Mouse (Mus musculus) midbrain, embryonic 11.5 days (tissue): Measurements from ENCODE around the gene Rpn2. TPM values are rescaled to one million over a fixed set of nuclear protein-coding genes. Genes with fewer than 3 reads are reported as not detected.

Experiments used
- ATAC-seq: fragments of 200-750 bp; cut with Nextera tagmentation; 2 replicates; pipeline ENCODE4 v1.8.0; 2017; ENCODE audit warnings: moderate TSS enrichment, moderate library complexity; ENCODE audit not compliant: low FRiP score
- DNase-seq: peaks from one replicate; pipeline ENCODE4 v3.0.0; 2015; ENCODE audit warnings: low spot score; ENCODE audit errors: missing footprints
- H3K27ac ChIP-seq: fragments of 300-500 bp; sonication (generic); 2 replicates; pipeline ENCODE4 v1.5.1; 2014; ENCODE audit warnings: low read depth, low read length
- H3K27me3 ChIP-seq: fragments of 300-500 bp; sonication (generic); 2 replicates; pipeline ENCODE4 v1.6.1; 2014; ENCODE audit warnings: mild to moderate bottlenecking, low read length, moderate library complexity, mixed read lengths; ENCODE audit not compliant: control insufficient read depth, insufficient read depth
- H3K36me3 ChIP-seq: fragments of 300-500 bp; sonication (generic); 2 replicates; pipeline ENCODE4 v1.6.1; 2014; ENCODE audit warnings: mild to moderate bottlenecking, low read length, moderate library complexity, mixed read lengths; ENCODE audit not compliant: control insufficient read depth, insufficient read depth
- H3K4me1 ChIP-seq: fragments of 300-500 bp; sonication (generic); 2 replicates; pipeline ENCODE4 v1.6.1; 2014; ENCODE audit warnings: low read length; ENCODE audit not compliant: control insufficient read depth, insufficient read depth
- H3K4me2 ChIP-seq: fragments of 300-500 bp; sonication (generic); 2 replicates; pipeline ENCODE4 v1.6.1; 2014; ENCODE audit warnings: mild to moderate bottlenecking, moderate library complexity
- H3K4me3 ChIP-seq: fragments of 300-500 bp; sonication (generic); 2 replicates; pipeline ENCODE4 v1.5.1; 2014; ENCODE audit warnings: low read depth, low read length
- H3K9ac ChIP-seq: fragments of 300-500 bp; sonication (generic); 2 replicates; pipeline ENCODE4 v1.6.1; 2014; ENCODE audit warnings: low read length
- H3K9me3 ChIP-seq: fragments of 300-500 bp; sonication (generic); 2 replicates; pipeline ENCODE4 v1.6.1; 2016; ENCODE audit warnings: low read length; ENCODE audit not compliant: control insufficient read depth
- WGBS: fragments of 180-500 bp; shearing (Covaris S2); extraction: QIAGEN DNeasy Blood & Tissue Kit; methylation state at CpG from one replicate; pipeline ENCODE4 v1.1.7; 2014; 5-methylcytosine and 5-hydroxymethylcytosine counted together
- polyA plus RNA-seq: library from polyadenylated mRNA; unstranded; fragments of >200 nt; fragmentation: Nextera tagmentation; extraction: Ambion mirVana; gene quantifications from 2 replicates; pipeline ENCODE4 v1.2.1, GENCODE M21; 2014

The Rpn2 gene
- polyA plus RNA-seq, 1 experiment from 2014 or later: 237 TPM

GRCm38 (mm10) chr2:157316358-157316933 lies 37.6 kb downstream of the Rpn2 start:
- no peak for DNase-seq
- Histone ChIP-seq H3K4me1 (no peaks in the 10 kb centered on the region), H3K36me3 (peaks cover 46% of the 10 kb centered on the region), H3K4me3 (no peak overlapping the region), H3K4me2 (no peak overlapping the region), H3K27me3 (no peaks in the 10 kb centered on the region), H3K9me3 (no peaks in the 10 kb centered on the region), H3K27ac (no peak overlapping the region), H3K9ac (no peak overlapping the region)
- WGBS: 89% methylated on average over 14 of the region's 14 CpGs
- no peak for ATAC-seq

DNA sequence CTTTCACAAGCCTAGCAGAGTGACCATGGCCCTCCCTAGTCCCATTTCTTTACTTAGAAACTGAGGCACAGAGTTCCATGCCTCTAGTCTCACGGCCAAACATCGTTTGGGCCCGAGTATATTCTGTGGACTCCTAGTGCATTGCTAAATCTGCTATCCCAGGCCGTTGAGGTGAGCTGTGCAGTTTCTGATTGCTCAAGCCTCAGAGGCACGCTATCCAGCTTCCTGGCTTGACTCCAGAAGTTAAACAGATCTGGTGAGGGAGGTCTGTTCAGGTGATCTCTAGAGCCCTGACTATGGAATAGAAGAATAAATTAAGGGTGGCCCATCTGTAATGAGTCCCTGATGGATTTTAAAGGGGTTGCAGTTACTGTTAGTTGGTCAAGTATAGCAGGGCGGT lies 38.4 kb downstream of the Rpn2 start:
- ATAC-seq: no peak
- Histone ChIP-seq H3K9ac (no peak overlapping the region), H3K9me3 (no peaks in the 10 kb centered on the region), H3K4me3 (no peak overlapping the region), H3K4me1 (no peaks in the 10 kb centered on the region), H3K36me3 (peaks cover 50% of the 10 kb centered on the region), H3K4me2 (no peak overlapping the region), H3K27me3 (no peaks in the 10 kb centered on the region), H3K27ac (no peak overlapping the region)
- DNase-seq: no peak
- 96% methylated on average over 6 of the region's 6 CpGs for WGBS

- DNase-seq (no peak), ATAC-seq (no peak)
- no peak overlapping the region for H3K4me2 ChIP-seq
- no peaks in the 10 kb centered on the region for H3K27me3 ChIP-seq
- no peak overlapping the region for H3K9ac ChIP-seq
- H3K4me1 ChIP-seq: no peaks in the 10 kb centered on the region
- peaks cover 41% of the 10 kb centered on the region for H3K36me3 ChIP-seq
- no peak overlapping the region for H3K27ac ChIP-seq
- WGBS: 87% methylated on average over 8 of the region's 8 CpGs
- H3K9me3 ChIP-seq: no peaks in the 10 kb centered on the region
- H3K4me3 ChIP-seq: no peak overlapping the region
These were observed 41.3 kb downstream of the Rpn2 start for GRCm38 (mm10) chr2:157320135-157320534.

DNA sequence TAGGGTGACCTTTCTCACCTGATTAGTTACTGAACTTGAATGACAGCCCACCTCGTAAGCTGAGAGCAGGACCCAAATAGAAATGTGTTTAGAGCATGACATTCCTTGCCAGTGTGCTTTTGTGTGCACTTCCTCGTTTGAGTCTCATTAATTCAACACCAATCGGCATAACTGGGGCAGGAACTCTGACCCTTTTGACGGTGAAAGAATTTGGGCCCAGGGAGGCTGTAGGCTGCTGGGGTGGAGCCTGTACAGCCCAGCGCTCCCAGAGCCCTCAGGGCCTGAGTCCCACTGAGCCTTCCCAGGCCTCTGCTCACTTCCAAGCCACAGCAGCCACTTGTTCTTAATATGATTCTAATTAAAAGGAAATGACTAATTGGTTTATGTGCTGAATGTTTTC lies 42.1 kb downstream of the Rpn2 start:
- ATAC-seq (no peak), DNase-seq (no peak)
- Histone ChIP-seq H3K9ac (no peak overlapping the region), H3K27ac (no peak overlapping the region), H3K27me3 (no peaks in the 10 kb centered on the region), H3K4me2 (no peak overlapping the region), H3K4me3 (no peak overlapping the region), H3K4me1 (no peaks in the 10 kb centered on the region), H3K9me3 (no peaks in the 10 kb centered on the region), H3K36me3 (peaks cover 36% of the 10 kb centered on the region)
- 59% methylated on average over 5 of the region's 5 CpGs for WGBS

DNA sequence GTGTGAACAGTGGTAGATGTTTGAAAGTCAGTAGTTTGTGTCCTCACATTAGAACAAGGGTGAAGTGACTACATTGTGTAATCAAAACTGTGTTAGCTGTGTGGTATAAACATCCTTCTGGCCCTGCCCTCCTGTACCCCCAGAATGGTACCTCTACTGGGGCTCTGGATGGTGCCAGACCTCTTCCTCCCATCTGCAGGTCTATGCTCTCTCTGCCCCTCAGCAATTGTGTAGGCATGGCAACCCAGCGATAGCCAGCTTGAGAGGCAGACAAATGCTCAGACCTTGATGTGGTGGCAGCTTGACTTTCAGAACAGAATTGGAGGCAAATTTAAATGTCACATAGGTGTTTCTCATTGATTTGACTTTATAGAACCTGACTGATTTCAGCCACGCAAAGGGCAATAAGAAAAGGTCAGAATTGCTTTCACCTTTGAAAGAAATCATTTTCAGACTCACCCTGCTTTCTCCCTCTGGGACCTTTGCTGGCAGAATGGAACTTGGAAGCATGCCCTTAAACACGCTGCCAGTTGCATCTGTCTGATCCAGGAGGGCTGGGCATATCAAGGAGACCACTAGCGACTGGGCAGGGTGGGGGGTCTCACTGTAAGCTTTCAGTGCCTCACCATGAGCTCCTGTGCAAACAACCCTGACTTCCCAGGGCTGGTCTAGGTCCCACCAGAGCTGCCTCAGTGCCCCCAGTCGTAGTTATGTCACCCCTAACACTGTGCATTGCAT lies 43.4 kb downstream of the Rpn2 start:
- DNase-seq (no peak), ATAC-seq (no peak)
- WGBS: 94% methylated on average over 5 of the region's 5 CpGs
- no peak overlapping the region for H3K4me2 ChIP-seq
- no peaks in the 10 kb centered on the region; the same call in 1 of the 2 replicates for H3K4me1 ChIP-seq
- no peak overlapping the region for H3K9ac ChIP-seq
- H3K4me3 ChIP-seq: no peak overlapping the region
- H3K27ac ChIP-seq: no peak overlapping the region
- H3K27me3 ChIP-seq: no peaks in the 10 kb centered on the region
- H3K9me3 ChIP-seq: no peaks in the 10 kb centered on the region
- H3K36me3 ChIP-seq: peaks cover 36% of the 10 kb centered on the region

DNA sequence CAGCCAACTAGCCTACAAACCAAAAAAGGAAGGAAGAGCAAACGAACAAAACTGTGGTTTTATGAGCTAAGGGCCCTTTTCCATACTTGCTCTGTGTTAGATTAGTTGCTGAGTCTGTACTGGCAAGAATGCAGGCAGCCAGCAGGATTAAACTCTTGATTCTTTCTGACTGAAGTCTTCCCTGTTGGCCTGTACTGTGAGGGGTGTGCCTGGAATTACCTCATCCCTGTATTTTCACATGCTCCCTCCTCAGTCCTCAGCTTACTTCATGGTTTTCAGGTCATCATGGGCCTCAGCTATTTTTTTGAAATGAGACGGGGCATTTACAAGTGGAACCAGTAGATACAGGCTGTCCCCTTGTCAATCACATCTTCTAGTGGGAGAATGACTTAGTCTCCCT lies 46.4 kb downstream of the Rpn2 start:
- no peak overlapping the region for H3K4me3 ChIP-seq
- ATAC-seq: no peak
- H3K4me2 ChIP-seq: no peak overlapping the region
- WGBS: 84% methylated on average over 2 of the region's 2 CpGs
- H3K9ac ChIP-seq: no peak overlapping the region
- no peaks in the 10 kb centered on the region for H3K9me3 ChIP-seq
- DNase-seq: no peak
- H3K27ac ChIP-seq: no peak overlapping the region
- H3K4me1 ChIP-seq: peaks cover 17% of the 10 kb centered on the region
- peaks cover 19% of the 10 kb centered on the region for H3K36me3 ChIP-seq
- H3K27me3 ChIP-seq: no peaks in the 10 kb centered on the region

- H3K36me3 ChIP-seq: peaks cover 5% of the 10 kb centered on the region
- 14% methylated on average over 5 of the region's 5 CpGs for WGBS
- H3K27me3 ChIP-seq: no peaks in the 10 kb centered on the region
- H3K9me3 ChIP-seq: no peaks in the 10 kb centered on the region
- peak overlapping the region; percentile 14 for H3K9ac ChIP-seq
- peaks cover 20% of the 10 kb centered on the region for H3K4me1 ChIP-seq
- H3K4me3 ChIP-seq: no peak overlapping the region
- no peak overlapping the region for H3K4me2 ChIP-seq
- DNase-seq (peak; percentile 91), ATAC-seq (peak; percentile 69)
- H3K27ac ChIP-seq: peak overlapping the region; percentile 67
These were observed 49.3 kb downstream of the Rpn2 start for GRCm38 (mm10) chr2:157328106-157328505.

- Histone ChIP-seq H3K4me2 (no peak overlapping the region), H3K4me3 (no peak overlapping the region), H3K4me1 (peaks cover 20% of the 10 kb centered on the region), H3K9ac (peak overlapping the region; percentile 14), H3K27me3 (no peaks in the 10 kb centered on the region), H3K27ac (peak overlapping the region; percentile 67), H3K36me3 (peaks cover 3% of the 10 kb centered on the region), H3K9me3 (no peaks in the 10 kb centered on the region)
- ATAC-seq (peak; percentile 73), DNase-seq (peak; percentile 93)
- WGBS: 5% methylated on average over 11 of the region's 11 CpGs
These were observed 49.8 kb downstream of the Rpn2 start for GRCm38 (mm10) chr2:157328570-157328969.

DNA sequence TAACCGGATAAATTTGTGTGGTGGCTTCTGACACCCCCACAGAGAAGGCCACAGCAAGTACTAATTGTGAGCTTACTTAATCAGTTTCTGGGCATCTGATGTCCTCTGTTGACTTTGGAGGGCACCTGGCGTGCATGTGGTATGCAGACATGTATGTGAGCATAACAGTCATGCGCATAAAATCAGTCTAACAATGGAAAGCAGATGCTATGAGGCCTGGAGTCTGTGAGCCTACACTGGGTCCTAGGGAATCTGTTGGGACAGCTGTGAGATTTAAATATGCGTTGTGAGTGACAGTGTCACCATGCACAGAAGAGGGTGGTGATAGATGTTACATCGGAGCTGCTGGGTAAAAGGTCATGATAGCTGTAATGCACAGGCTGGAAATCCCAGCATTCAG lies 53.2 kb downstream of the Rpn2 start:
- no peak overlapping the region for H3K9ac ChIP-seq
- WGBS: 84% methylated on average over 5 of the region's 5 CpGs
- H3K4me1 ChIP-seq: peaks cover 20% of the 10 kb centered on the region
- H3K4me2 ChIP-seq: no peak overlapping the region
- H3K4me3 ChIP-seq: no peak overlapping the region
- H3K36me3 ChIP-seq: no peaks in the 10 kb centered on the region; the same call in 1 of the 2 replicates
- no peak for DNase-seq
- H3K27me3 ChIP-seq: no peaks in the 10 kb centered on the region
- no peak for ATAC-seq
- H3K9me3 ChIP-seq: no peaks in the 10 kb centered on the region
- peak overlapping the region; percentile 22; the same call in 1 of the 2 replicates for H3K27ac ChIP-seq
